Mouse (Mus musculus) liver, adult 2 months (tissue): ENCODE measurements at regions not wholly inside any gene's neighbourhood (a gene's known extent, or its start where the extent isn't known, plus 50 kb on each side); places are given as distances from the start of the nearest gene placed in this dataset.

Source experiments
- DNase-seq: peaks from one replicate; pipeline ENCODE4 v3.0.0-alpha.2; 2011; ENCODE audit warnings: low read depth, low spot score; ENCODE audit errors: extremely low read depth
- H3K27ac ChIP-seq: fragments of 200-500 bp; replicated peaks from 2 replicates; pipeline ENCODE4 v1.5.1; 2012; ENCODE audit warnings: low read depth, mild to moderate bottlenecking, control low read depth, inconsistent platforms, low read length; ENCODE audit not compliant: insufficient read depth
- H3K27me3 ChIP-seq: fragments of 200-500 bp; 2 replicates; pipeline ENCODE4 v1.6.1; 2012; ENCODE audit warnings: mild to moderate bottlenecking, moderate library complexity, low read length, inconsistent platforms; ENCODE audit not compliant: control insufficient read depth, insufficient read depth
- H3K36me3 ChIP-seq: fragments of 200-500 bp; 2 replicates; pipeline ENCODE4 v1.6.1; 2012; ENCODE audit warnings: low read length, inconsistent platforms; ENCODE audit not compliant: control insufficient read depth, insufficient read depth
- H3K4me1 ChIP-seq: fragments of 200-500 bp; 2 replicates; pipeline ENCODE4 v1.6.1; 2011; ENCODE audit warnings: low read length; ENCODE audit not compliant: control insufficient read depth, insufficient read depth
- H3K4me3 ChIP-seq: fragments of 200-500 bp; 2 replicates; pipeline ENCODE4 v1.5.1; 2011; ENCODE audit warnings: low read depth, mild to moderate bottlenecking, control low read depth, low read length, moderate library complexity; ENCODE audit not compliant: insufficient read depth
- H3K79me2 ChIP-seq: fragments of 200-500 bp; 2 replicates; pipeline ENCODE4 v1.6.1; 2012; ENCODE audit warnings: inconsistent platforms, mild to moderate bottlenecking, low read length, moderate library complexity; ENCODE audit not compliant: control insufficient read depth, insufficient read depth
- H3K9ac ChIP-seq: fragments of 200-500 bp; 2 replicates; pipeline ENCODE4 v1.6.1; 2012; ENCODE audit warnings: low read depth, mild to moderate bottlenecking, control low read depth, inconsistent platforms, low read length
- CTCF ChIP-seq: fragments of 200-500 bp; IDR thresholded peaks from 2 replicates; pipeline ENCODE4 v1.5.1; 2011; ENCODE audit warnings: low read depth, low read length, control low read depth
- POLR2A ChIP-seq: fragments of 200-500 bp; IDR thresholded peaks from 2 replicates; pipeline ENCODE4 v1.6.1; 2011; ENCODE audit warnings: low read length, control low read depth; ENCODE audit not compliant: insufficient read depth; ENCODE audit errors: extremely low read depth
- WGBS: fragments of 180-500 bp; shearing (Covaris S2); methylation state at CpG from one replicate; pipeline ENCODE4 v1.1.7; 2018; 5-methylcytosine and 5-hydroxymethylcytosine counted together

GRCm38 (mm10) chr2:124747627-124748026 is 320.3 kb upstream of the Slc24a5 start:
- Histone ChIP-seq H3K4me1 (no peaks in the 10 kb centered on the region), H3K36me3 (no peaks in the 10 kb centered on the region), H3K27ac (no peak overlapping the region), H3K79me2 (no peaks in the 10 kb centered on the region), H3K27me3 (no peaks in the 10 kb centered on the region), H3K9ac (no peak overlapping the region), H3K4me3 (no peak overlapping the region)
- DNase-seq = no peak
- 91% methylated on average over 4 of the region's 4 CpGs for WGBS
- TF ChIP-seq POLR2A (no peak), CTCF (no peak)

- Histone ChIP-seq H3K27me3 (no peaks in the 10 kb centered on the region), H3K79me2 (no peaks in the 10 kb centered on the region), H3K4me3 (no peak overlapping the region), H3K27ac (no peak overlapping the region), H3K9ac (no peak overlapping the region), H3K36me3 (no peaks in the 10 kb centered on the region), H3K4me1 (no peaks in the 10 kb centered on the region)
- DNase-seq = no peak
- WGBS = 75% methylated on average over 4 of the region's 4 CpGs
- TF ChIP-seq POLR2A = no peak
- no peak for TF ChIP-seq CTCF
Measured at GRCm38 (mm10) chr2:124751832-124752231, 316.1 kb upstream of the Slc24a5 start.

- Histone ChIP-seq H3K4me1 (no peaks in the 10 kb centered on the region), H3K79me2 (no peaks in the 10 kb centered on the region), H3K27ac (no peak overlapping the region), H3K9ac (no peak overlapping the region), H3K36me3 (no peaks in the 10 kb centered on the region), H3K27me3 (no peaks in the 10 kb centered on the region), H3K4me3 (no peak overlapping the region)
- TF ChIP-seq POLR2A (no peak), CTCF (no peak)
- 82% methylated on average over 5 of the region's 5 CpGs for WGBS
- DNase-seq = peak; percentile 32
Measured at GRCm38 (mm10) chr2:124753717-124754116, 314.2 kb upstream of the Slc24a5 start.

GRCm38 (mm10) chr2:124755244-124755643 is 312.7 kb upstream of the Slc24a5 start:
- 94% methylated on average over 4 of the region's 4 CpGs for WGBS

GRCm38 (mm10) chr2:124758992-124759391 is 308.9 kb upstream of the Slc24a5 start:
- DNase-seq = peak; percentile 98
- H3K79me2 ChIP-seq = no peaks in the 10 kb centered on the region
- no peaks in the 10 kb centered on the region for H3K4me1 ChIP-seq
- no peaks in the 10 kb centered on the region for H3K36me3 ChIP-seq
- H3K27ac ChIP-seq = no peak overlapping the region
- no peaks in the 10 kb centered on the region for H3K27me3 ChIP-seq
- H3K4me3 ChIP-seq = no peak overlapping the region
- TF ChIP-seq POLR2A = no peak
- no peak for TF ChIP-seq CTCF
- no peak overlapping the region for H3K9ac ChIP-seq
- 31% methylated on average over 2 of the region's 2 CpGs for WGBS

More at GRCm38 (mm10) chr2:124755244-124755643, 312.7 kb upstream of the Slc24a5 start:
- Histone ChIP-seq H3K36me3 (no peaks in the 10 kb centered on the region), H3K4me1 (no peaks in the 10 kb centered on the region), H3K4me3 (no peak overlapping the region), H3K79me2 (no peaks in the 10 kb centered on the region), H3K27me3 (no peaks in the 10 kb centered on the region), H3K27ac (no peak overlapping the region), H3K9ac (no peak overlapping the region)
- no peak for TF ChIP-seq POLR2A
- DNase-seq = peak; percentile 30

GRCm38 (mm10) chr2:124763650-124764049 is 304.3 kb upstream of the Slc24a5 start:
- no peak overlapping the region for H3K27ac ChIP-seq
- no peaks in the 10 kb centered on the region for H3K79me2 ChIP-seq
- no peak for DNase-seq
- no peaks in the 10 kb centered on the region for H3K27me3 ChIP-seq
- H3K4me3 ChIP-seq = no peak overlapping the region
- WGBS = 95% methylated on average over 7 of the region's 7 CpGs
- TF ChIP-seq POLR2A = no peak
- no peak for TF ChIP-seq CTCF
- peaks cover 5% of the 10 kb centered on the region; the same call in 1 of the 2 replicates for H3K4me1 ChIP-seq
- H3K9ac ChIP-seq = no peak overlapping the region
- no peaks in the 10 kb centered on the region for H3K36me3 ChIP-seq
